Mouse (Mus musculus): Measurements from ENCODE around the gene Dbf4. TPM values are rescaled to one million over a fixed set of nuclear protein-coding genes. Genes with fewer than 3 reads are reported as not detected.

Gene Dbf4
- polyA plus RNA-seq, 2 experiments: 38.7 to 39.1 TPM

DNA sequence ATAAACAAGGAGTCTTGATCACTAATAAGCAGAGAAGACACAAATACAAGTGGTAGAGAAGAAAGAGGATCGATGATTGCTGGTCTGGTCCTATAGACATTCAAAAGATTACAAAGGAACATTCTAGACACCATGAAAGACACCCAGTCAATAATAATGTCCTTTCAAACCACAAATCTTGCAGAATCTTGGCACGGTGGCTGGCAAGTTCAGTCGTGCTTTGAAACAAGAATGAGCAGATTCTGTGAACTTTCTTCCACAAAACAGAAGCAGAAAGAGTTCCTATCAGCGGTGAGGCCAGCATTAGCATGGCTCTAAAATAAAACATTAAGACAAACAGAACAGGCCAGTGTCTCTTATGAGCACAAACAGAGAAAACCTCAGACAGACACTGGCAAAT is 49.1 kb downstream of the Dbf4 start:
- Histone ChIP-seq H3K9ac (ENCODE audit: low read depth, low read length, severe bottlenecking) (no peak overlapping the region), H3K27me3 (ENCODE audit: control insufficient read depth, insufficient read depth, low read length) (no peaks in the 10 kb centered on the region), H3K4me1 (ENCODE audit: control insufficient read depth, insufficient read depth, low read length) (no peaks in the 10 kb centered on the region), H3K27ac (replicated peaks; ENCODE audit: low read depth, low read length) (no peak overlapping the region), H3K36me3 (ENCODE audit: control insufficient read depth, insufficient read depth, low read length) (no peaks in the 10 kb centered on the region), H3K4me3 (replicated peaks; ENCODE audit: low read length) (no peak overlapping the region), H3K4me2 (replicated peaks; ENCODE audit: low read depth, low read length, severe bottlenecking) (no peak overlapping the region), H3K9me3 (ENCODE audit: control insufficient read depth, low read length) (no peaks in the 10 kb centered on the region)
- DNase-seq (ENCODE audit: low spot score) (no peak), ATAC-seq (ENCODE audit: low FRiP score, low read depth) (no peak)
- 75% methylated on average over 4 of the region's 4 CpGs for WGBS
- TF ChIP-seq POLR2A (IDR thresholded peaks at IDR 0.05; ENCODE audit: borderline replicate concordance, extremely low read depth, insufficient read depth, insufficient read length): no peak

GRCm38 (mm10) chr5:8368781-8369180 is 53.7 kb downstream of the Dbf4 start:
- Histone ChIP-seq H3K27me3 (ENCODE audit: control insufficient read depth, insufficient read depth, low read length) (no peaks in the 10 kb centered on the region), H3K27ac (replicated peaks; ENCODE audit: low read depth, low read length) (no peak overlapping the region), H3K4me1 (ENCODE audit: control insufficient read depth, insufficient read depth, low read length) (peaks cover 6% of the 10 kb centered on the region; the same call in 1 of the 2 replicates), H3K4me3 (replicated peaks; ENCODE audit: low read length) (no peak overlapping the region), H3K9ac (ENCODE audit: low read depth, low read length, severe bottlenecking) (no peak overlapping the region), H3K4me2 (replicated peaks; ENCODE audit: low read depth, low read length, severe bottlenecking) (no peak overlapping the region), H3K9me3 (ENCODE audit: control insufficient read depth, low read length) (no peaks in the 10 kb centered on the region), H3K36me3 (ENCODE audit: control insufficient read depth, insufficient read depth, low read length) (no peaks in the 10 kb centered on the region)
- WGBS: 75% methylated on average over 5 of the region's 5 CpGs
- no peak for ATAC-seq (ENCODE audit: low FRiP score, low read depth)
- DNase-seq (ENCODE audit: low spot score): no peak
- no peak for TF ChIP-seq POLR2A (IDR thresholded peaks at IDR 0.05; ENCODE audit: borderline replicate concordance, extremely low read depth, insufficient read depth, insufficient read length)

DNA sequence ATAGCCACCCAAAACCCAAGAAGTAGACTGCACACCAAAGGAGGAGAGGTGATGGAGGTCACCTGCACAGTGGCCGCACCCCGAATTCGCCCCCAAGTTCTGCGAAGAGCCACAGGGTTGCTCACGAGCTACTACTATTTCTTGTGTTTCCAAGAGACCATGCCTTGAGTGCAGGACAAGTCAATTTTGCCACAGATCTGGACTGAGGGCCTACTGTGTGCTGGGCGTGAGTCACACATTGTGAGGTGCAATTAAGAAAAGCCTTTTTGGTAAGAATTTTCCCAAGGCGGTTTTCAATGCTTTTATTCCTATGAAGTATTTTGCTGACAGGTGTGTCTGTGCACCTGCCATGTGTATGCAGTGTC is 54.2 kb downstream of the Dbf4 start:
- H3K9me3 ChIP-seq (ENCODE audit: control insufficient read depth, low read length): no peaks in the 10 kb centered on the region
- H3K4me1 ChIP-seq (ENCODE audit: control insufficient read depth, insufficient read depth, low read length): peaks cover 6% of the 10 kb centered on the region; the same call in 1 of the 2 replicates
- ATAC-seq (ENCODE audit: low FRiP score, low read depth): no peak
- no peaks in the 10 kb centered on the region for H3K27me3 ChIP-seq (ENCODE audit: control insufficient read depth, insufficient read depth, low read length)
- H3K27ac ChIP-seq (replicated peaks; ENCODE audit: low read depth, low read length): no peak overlapping the region
- TF ChIP-seq POLR2A (IDR thresholded peaks at IDR 0.05; ENCODE audit: borderline replicate concordance, extremely low read depth, insufficient read depth, insufficient read length): no peak
- WGBS: 32% methylated on average over 7 of the region's 7 CpGs
- H3K4me3 ChIP-seq (replicated peaks; ENCODE audit: low read length): peak overlapping the region; percentile 73
- H3K36me3 ChIP-seq (ENCODE audit: control insufficient read depth, insufficient read depth, low read length): no peaks in the 10 kb centered on the region
- no peak for DNase-seq (ENCODE audit: low spot score)
- no peak overlapping the region for H3K9ac ChIP-seq (ENCODE audit: low read depth, low read length, severe bottlenecking)
- H3K4me2 ChIP-seq (replicated peaks; ENCODE audit: low read depth, low read length, severe bottlenecking): peak overlapping the region; percentile 77

DNA sequence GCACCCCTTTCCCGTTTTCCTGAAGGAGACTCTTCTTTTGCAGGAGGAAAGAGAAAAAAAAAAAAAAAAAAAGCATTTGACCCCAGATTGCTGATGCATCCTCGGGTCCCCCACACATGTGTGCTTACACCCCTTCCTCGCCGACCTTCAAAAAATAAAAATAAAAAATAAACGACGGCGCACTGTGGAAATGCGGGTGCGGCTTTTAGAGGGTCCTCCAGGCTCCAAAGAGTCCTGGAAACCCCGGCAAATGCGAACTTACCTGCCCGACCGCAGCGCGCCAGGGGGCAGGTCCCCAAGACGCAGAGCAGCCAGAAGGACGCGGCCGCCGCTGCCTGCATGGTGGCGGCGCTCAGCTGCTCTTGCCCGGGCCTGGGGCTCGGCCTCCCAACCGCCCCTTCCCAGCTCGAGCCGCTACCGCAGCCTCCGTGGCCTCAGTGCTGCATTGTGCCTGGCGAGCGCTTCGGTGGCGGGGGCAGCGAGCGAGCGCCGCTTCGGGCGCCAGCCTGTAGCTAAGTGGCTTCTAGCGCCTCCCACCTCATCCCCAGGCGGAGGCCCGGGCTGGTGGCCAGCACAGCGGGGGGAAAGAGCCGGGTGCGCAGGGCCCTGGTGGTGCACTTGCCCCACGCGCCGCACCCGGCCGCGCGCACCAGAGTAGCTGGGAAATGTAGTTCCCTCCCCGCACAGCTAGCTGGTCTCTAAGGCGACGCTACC is 54.7 kb downstream of the Dbf4 start, which contains the start of gene Adam22:
Adam22 (minus strand) TSS at position 547 of the 714 bp plus-strand sequence.
- Histone ChIP-seq H3K4me2 (replicated peaks; ENCODE audit: low read depth, low read length, severe bottlenecking) (peak within 1 kb of the TSS; percentile 77), H3K4me3 (replicated peaks; ENCODE audit: low read length) (peak within 1 kb of the TSS; percentile 73), H3K27me3 (ENCODE audit: control insufficient read depth, insufficient read depth, low read length) (no peaks in the 10 kb centered on the region), H3K9ac (ENCODE audit: low read depth, low read length, severe bottlenecking) (peak within 1 kb of the TSS; percentile 72), H3K9me3 (ENCODE audit: control insufficient read depth, low read length) (no peaks in the 10 kb centered on the region), H3K27ac (replicated peaks; ENCODE audit: low read depth, low read length) (no peak within 1 kb of the TSS), H3K4me1 (ENCODE audit: control insufficient read depth, insufficient read depth, low read length) (peaks cover 6% of the 10 kb centered on the region; the same call in 1 of the 2 replicates), H3K36me3 (ENCODE audit: control insufficient read depth, insufficient read depth, low read length) (no peaks in the 10 kb centered on the region)
- DNase-seq (ENCODE audit: low spot score) (peak; percentile 65), ATAC-seq (ENCODE audit: low FRiP score, low read depth) (peak; percentile 87)
- no peak for TF ChIP-seq POLR2A (IDR thresholded peaks at IDR 0.05; ENCODE audit: borderline replicate concordance, extremely low read depth, insufficient read depth, insufficient read length)
- WGBS: under 1% methylated on average over 54 of the region's 55 CpGs

DNA sequence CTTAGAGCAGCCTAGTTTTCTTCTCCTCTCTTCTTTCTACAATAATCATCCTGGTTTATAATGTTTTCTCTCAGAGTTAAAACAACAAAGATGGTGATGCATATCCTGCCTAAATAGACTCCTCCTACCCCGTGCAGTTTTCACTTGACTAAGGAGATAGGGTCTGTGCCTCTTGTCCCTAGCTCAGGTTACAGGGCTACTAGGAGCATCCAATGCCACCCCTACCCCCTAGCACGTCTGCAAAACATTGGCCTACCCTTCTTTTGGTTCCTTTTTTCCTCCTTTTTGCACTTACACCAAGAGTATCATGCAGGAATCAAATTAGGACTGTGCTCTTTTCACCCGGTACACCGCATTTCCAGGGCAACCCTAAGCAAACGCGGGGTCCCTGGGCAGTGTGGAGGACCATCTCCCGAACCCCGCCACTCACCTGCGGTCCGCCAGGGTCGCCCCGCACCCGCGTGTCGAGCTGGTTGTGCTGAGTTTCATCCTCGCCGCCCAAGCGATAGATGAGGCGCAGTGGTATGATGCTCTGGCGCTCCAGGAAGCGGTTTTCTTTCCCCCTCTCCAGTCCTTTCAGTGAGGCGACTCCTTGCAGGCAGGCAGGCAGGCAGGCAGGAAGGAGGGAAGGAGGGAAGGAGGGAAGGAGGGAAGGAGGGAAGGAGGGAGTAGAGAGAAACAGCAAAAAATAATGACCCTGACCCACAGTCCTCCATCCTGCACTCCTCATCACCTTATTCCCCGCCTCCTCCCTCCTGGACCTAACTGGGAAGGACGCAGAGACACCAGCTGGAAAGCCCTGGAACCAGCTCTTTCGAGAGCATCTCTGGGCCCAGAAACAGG is 55.5 kb downstream of the Dbf4 start:
- peaks cover 6% of the 10 kb centered on the region; the same call in 1 of the 2 replicates for H3K4me1 ChIP-seq (ENCODE audit: control insufficient read depth, insufficient read depth, low read length)
- H3K27me3 ChIP-seq (ENCODE audit: control insufficient read depth, insufficient read depth, low read length): no peaks in the 10 kb centered on the region
- H3K9ac ChIP-seq (ENCODE audit: low read depth, low read length, severe bottlenecking): peak overlapping the region; percentile 72
- no peaks in the 10 kb centered on the region for H3K9me3 ChIP-seq (ENCODE audit: control insufficient read depth, low read length)
- H3K27ac ChIP-seq (replicated peaks; ENCODE audit: low read depth, low read length): no peak overlapping the region
- peak overlapping the region; percentile 77 for H3K4me2 ChIP-seq (replicated peaks; ENCODE audit: low read depth, low read length, severe bottlenecking)
- ATAC-seq (ENCODE audit: low FRiP score, low read depth) (no peak), DNase-seq (ENCODE audit: low spot score) (no peak)
- H3K36me3 ChIP-seq (ENCODE audit: control insufficient read depth, insufficient read depth, low read length): no peaks in the 10 kb centered on the region
- TF ChIP-seq POLR2A (IDR thresholded peaks at IDR 0.05; ENCODE audit: borderline replicate concordance, extremely low read depth, insufficient read depth, insufficient read length): no peak
- WGBS: 2% methylated on average over 24 of the region's 25 CpGs
- H3K4me3 ChIP-seq (replicated peaks; ENCODE audit: low read length): peak overlapping the region; percentile 73

Data from limb, embryonic 14.5 days (tissue).